Mouse (Mus musculus) liver, embryonic 11.5 days (tissue): ENCODE results near the gene Bcl2l15. TPM values are rescaled to one million over a fixed set of nuclear protein-coding genes. Genes with fewer than 3 reads are reported as not detected.

ENCODE experiments used
- ATAC-seq: fragments of 200-750 bp; cut with Nextera tagmentation; replicated peaks from 2 replicates; pipeline ENCODE4 v1.8.0; 2017; ENCODE audit warnings: moderate number of reproducible peaks, mild to moderate bottlenecking, moderate TSS enrichment, moderate library complexity; ENCODE audit not compliant: low FRiP score
- DNase-seq: peaks from one replicate; pipeline ENCODE4 v3.0.0-alpha.2; 2017; ENCODE audit warnings: low spot score
- H3K27ac ChIP-seq: fragments of 300-500 bp; sonication (generic); 2 replicates; pipeline ENCODE4 v1.5.1; 2014; ENCODE audit warnings: mild to moderate bottlenecking, low read depth, low read length, control low read depth
- H3K27me3 ChIP-seq: fragments of 300-500 bp; sonication (generic); replicated peaks from 2 replicates; pipeline ENCODE4 v1.6.1; 2014; ENCODE audit warnings: low read length, mixed read lengths; ENCODE audit not compliant: control insufficient read depth, insufficient read depth
- H3K36me3 ChIP-seq: fragments of 300-500 bp; sonication (generic); 2 replicates; pipeline ENCODE4 v1.6.1; 2014; ENCODE audit warnings: mild to moderate bottlenecking, low read length, moderate library complexity, mixed read lengths; ENCODE audit not compliant: control insufficient read depth, insufficient read depth
- H3K4me1 ChIP-seq: fragments of 300-500 bp; sonication (generic); replicated peaks from 2 replicates; pipeline ENCODE4 v1.6.1; 2014; ENCODE audit warnings: low read length, mixed read lengths; ENCODE audit not compliant: control insufficient read depth, insufficient read depth
- H3K4me2 ChIP-seq: fragments of 300-500 bp; sonication (generic); 2 replicates; pipeline ENCODE4 v1.6.1; 2014; ENCODE audit warnings: mild to moderate bottlenecking, control low read depth, moderate library complexity
- H3K4me3 ChIP-seq: fragments of 300-500 bp; sonication (generic); 2 replicates; pipeline ENCODE4 v1.5.1; 2014; ENCODE audit warnings: low read depth, low read length, control low read depth
- H3K9ac ChIP-seq: fragments of 300-500 bp; sonication (generic); 2 replicates; pipeline ENCODE4 v1.6.1; 2014; ENCODE audit warnings: low read depth, low read length, control low read depth
- H3K9me3 ChIP-seq: fragments of 300-500 bp; sonication (generic); 2 replicates; pipeline ENCODE4 v1.6.1; 2016; ENCODE audit warnings: low read length, inconsistent platforms, mixed read lengths; ENCODE audit not compliant: control insufficient read depth
- WGBS: fragments of 180-500 bp; shearing (Covaris S2); extraction: QIAGEN DNeasy Blood & Tissue Kit; methylation state at CpG from one replicate; pipeline ENCODE4 v1.1.7; 2014; 5-methylcytosine and 5-hydroxymethylcytosine counted together
- polyA plus RNA-seq: library from polyadenylated mRNA; unstranded; fragments of >200 nt; fragmentation: Nextera tagmentation; extraction: Ambion mirVana; gene quantifications from 2 replicates; pipeline ENCODE4 v1.2.1, GENCODE M21; 2014

Gene Bcl2l15
- polyA plus RNA-seq, 1 experiment from 2014 or later = 0.63 TPM

DNA sequence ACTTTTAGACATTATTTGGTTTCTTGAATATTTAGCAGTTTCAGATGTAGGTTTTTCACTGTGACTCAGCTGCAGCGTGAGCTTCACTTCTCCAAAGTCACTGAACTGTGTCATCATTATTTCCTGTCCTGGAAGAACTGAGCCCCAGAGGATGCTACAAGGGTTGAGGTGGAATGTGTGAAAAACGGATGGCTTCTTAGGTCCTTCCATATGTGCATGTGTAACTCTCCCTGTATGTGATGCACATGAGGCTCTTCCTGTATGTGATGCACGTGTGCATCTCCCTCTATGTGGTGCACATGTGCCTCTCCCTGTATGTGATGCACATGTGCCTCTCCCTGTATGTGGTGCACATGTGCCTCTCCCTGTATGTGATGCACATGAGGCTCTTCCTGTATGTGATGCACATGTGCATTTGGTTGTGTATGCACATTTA, 40.3 kb downstream of the Bcl2l15 start:
- WGBS = 65% methylated on average over 3 of the region's 3 CpGs
- Histone ChIP-seq H3K27ac (no peak overlapping the region), H3K4me3 (no peak overlapping the region), H3K9me3 (no peaks in the 10 kb centered on the region), H3K36me3 (no peaks in the 10 kb centered on the region), H3K9ac (no peak overlapping the region), H3K4me1 (no peaks in the 10 kb centered on the region), H3K27me3 (no peaks in the 10 kb centered on the region), H3K4me2 (no peak overlapping the region)
- DNase-seq = no peak
- no peak for ATAC-seq

DNA sequence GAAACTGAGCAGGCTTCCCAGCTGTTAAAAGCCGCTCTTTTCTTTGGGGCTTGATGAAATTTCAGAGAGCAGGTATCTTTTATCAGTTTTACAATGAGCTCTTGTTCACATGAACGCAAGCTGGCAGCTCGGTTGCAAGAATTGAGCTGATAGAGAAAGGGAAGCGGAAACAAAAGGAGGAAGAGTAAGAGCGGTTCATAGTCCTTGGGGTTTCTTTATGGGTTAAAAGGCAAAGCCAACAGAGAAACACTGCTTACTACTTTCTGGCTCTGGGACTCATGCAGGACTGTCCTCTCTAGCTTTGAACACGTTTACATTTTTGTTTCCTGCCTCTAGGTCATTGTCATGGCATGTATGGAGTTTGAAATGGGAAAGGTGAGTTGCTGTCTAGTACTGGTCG, 41.9 kb downstream of the Bcl2l15 start:
- H3K4me3 ChIP-seq = no peak overlapping the region
- no peaks in the 10 kb centered on the region for H3K36me3 ChIP-seq
- no peak overlapping the region for H3K27ac ChIP-seq
- H3K9me3 ChIP-seq = no peaks in the 10 kb centered on the region
- no peak overlapping the region for H3K4me2 ChIP-seq
- no peaks in the 10 kb centered on the region for H3K27me3 ChIP-seq
- 51% methylated on average over 7 of the region's 7 CpGs for WGBS
- no peak for ATAC-seq
- no peak for DNase-seq
- no peaks in the 10 kb centered on the region for H3K4me1 ChIP-seq
- no peak overlapping the region for H3K9ac ChIP-seq

DNA sequence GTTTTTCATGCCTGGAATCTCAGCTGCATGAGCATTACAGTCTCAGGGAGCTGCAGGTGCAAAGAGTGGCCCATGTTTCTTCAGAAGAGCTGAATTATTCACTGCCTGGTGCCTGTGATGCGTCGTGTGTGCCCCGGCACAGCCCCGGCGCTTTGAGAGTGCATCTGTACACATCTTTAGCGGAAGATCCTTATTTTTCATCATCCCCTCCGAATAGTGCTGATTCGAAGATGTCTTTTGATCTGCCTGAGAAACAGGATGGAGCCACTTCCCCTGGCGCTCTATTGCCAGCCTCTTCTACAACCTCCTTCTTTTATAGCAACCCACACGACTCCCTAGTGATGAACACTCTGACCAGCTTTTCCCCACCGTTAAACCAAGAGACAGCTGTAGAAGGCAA, 53.5 kb downstream of the Bcl2l15 start:
- ATAC-seq (no peak), DNase-seq (no peak)
- Histone ChIP-seq H3K9ac (no peak overlapping the region), H3K9me3 (no peaks in the 10 kb centered on the region), H3K4me1 (no peaks in the 10 kb centered on the region), H3K27me3 (no peaks in the 10 kb centered on the region), H3K27ac (no peak overlapping the region), H3K4me3 (no peak overlapping the region), H3K36me3 (no peaks in the 10 kb centered on the region), H3K4me2 (no peak overlapping the region)
- 80% methylated on average over 11 of the region's 11 CpGs for WGBS

DNA sequence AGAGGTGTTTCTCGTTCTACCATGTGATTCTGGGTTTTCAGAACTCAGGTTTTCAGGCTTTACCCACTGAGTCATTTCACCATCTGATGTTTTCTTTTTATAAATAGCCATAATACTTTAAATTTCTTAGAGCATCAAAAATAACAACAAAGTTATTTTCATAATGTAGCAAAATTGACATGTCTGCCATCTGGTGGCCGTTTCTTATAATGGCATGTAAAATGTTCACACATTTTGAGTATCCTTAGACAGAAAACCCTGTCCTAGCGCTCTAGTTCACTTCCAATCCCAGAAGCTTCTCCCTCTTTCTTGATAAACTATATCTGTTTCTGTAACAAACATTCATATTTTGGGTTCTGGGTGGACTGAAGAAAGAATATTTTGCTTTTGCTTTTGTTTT, 55.2 kb downstream of the Bcl2l15 start:
- Histone ChIP-seq H3K27me3 (no peaks in the 10 kb centered on the region), H3K4me3 (no peak overlapping the region), H3K4me2 (no peak overlapping the region), H3K4me1 (no peaks in the 10 kb centered on the region), H3K27ac (no peak overlapping the region), H3K9ac (no peak overlapping the region), H3K9me3 (no peaks in the 10 kb centered on the region), H3K36me3 (no peaks in the 10 kb centered on the region)
- ATAC-seq = no peak
- DNase-seq = no peak
- 38% methylated on average over 3 of the region's 3 CpGs for WGBS

DNA sequence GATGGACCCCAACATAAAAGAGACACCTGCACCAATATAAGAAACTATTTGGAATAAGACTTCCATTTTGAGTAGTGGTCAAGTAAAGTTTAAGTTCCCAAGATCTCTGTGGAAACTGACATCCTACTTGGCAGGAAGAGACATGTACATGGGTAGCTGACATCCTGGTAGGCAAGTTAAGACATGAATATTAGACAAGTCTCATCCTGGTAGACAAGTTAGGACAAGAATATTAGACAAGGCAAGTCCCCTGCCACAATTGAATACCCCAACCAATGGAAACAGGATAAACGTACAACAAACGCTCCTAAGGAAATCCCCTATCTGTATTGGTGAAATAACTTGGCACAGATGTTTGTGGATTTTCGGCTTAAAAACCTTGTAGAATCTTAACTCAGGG, 61.0 kb downstream of the Bcl2l15 start:
- H3K27ac ChIP-seq = no peak overlapping the region
- DNase-seq = no peak
- no peak overlapping the region for H3K4me3 ChIP-seq
- no peaks in the 10 kb centered on the region for H3K9me3 ChIP-seq
- H3K4me2 ChIP-seq = no peak overlapping the region
- H3K36me3 ChIP-seq = no peaks in the 10 kb centered on the region
- H3K27me3 ChIP-seq = no peaks in the 10 kb centered on the region
- H3K4me1 ChIP-seq = no peaks in the 10 kb centered on the region
- 88% methylated on average over 3 of the region's 3 CpGs for WGBS
- no peak for ATAC-seq
- no peak overlapping the region for H3K9ac ChIP-seq

Other genes starting within 250 kb of the Bcl2l15 start
- 0.08 and 0.25 TPM in 2 replicates for gene Atg4a-ps, start 186.5 kb upstream of the Bcl2l15 start, polyA plus RNA-seq
- 7.8 and 8.5 TPM in 2 replicates for gene Olfml3, start 94.6 kb upstream of the Bcl2l15 start, polyA plus RNA-seq
- gene Gm10964, start 93.2 kb upstream of the Bcl2l15 start, polyA plus RNA-seq = not detected in 2 replicates
- 15.5 and 15.7 TPM in 2 replicates for gene Hipk1, start 41.0 kb upstream of the Bcl2l15 start, polyA plus RNA-seq
- 35.1 and 36.8 TPM in 2 replicates for gene Dclre1b, start 23.2 kb upstream of the Bcl2l15 start, polyA plus RNA-seq
- gene Ap4b1, start 23.1 kb upstream of the Bcl2l15 start, polyA plus RNA-seq = 20.8 and 23.9 TPM in 2 replicates
- 0.75 TPM in 1 of 2 replicates, not detected in the other for gene Gm43064, start 23.0 kb upstream of the Bcl2l15 start, polyA plus RNA-seq
- gene Ptpn22, start 27.2 kb downstream of the Bcl2l15 start, polyA plus RNA-seq = 0.96 and 1.7 TPM in 2 replicates
- gene Rsbn1, start 81.5 kb downstream of the Bcl2l15 start, polyA plus RNA-seq = 11.0 and 11.6 TPM in 2 replicates
- 19.7 and 20.8 TPM in 2 replicates for gene Phtf1, start 135.5 kb downstream of the Bcl2l15 start, polyA plus RNA-seq